Mouse (Mus musculus) T-helper 17 cell (primary cell): ENCODE data around the gene Eaf2.
"Not testable (repeated sequence)": the region's sequence is repeated elsewhere in the genome, so short reads cannot be mapped to it uniquely, and the experiment has no call there.

Experiments
- in situ Hi-C, 2 experiments: fragments of 300-600 bp; cut with MboI, MseI; formaldehyde crosslinking; loops; 1 replicate in 1 of 2; 2 replicates in 1 of 2; pipeline ENCODE4 v1.15.1; 2025; ENCODE audit warnings: high pct_unique_total_duplicates in 2 of 2

Gene Eaf2

DNA sequence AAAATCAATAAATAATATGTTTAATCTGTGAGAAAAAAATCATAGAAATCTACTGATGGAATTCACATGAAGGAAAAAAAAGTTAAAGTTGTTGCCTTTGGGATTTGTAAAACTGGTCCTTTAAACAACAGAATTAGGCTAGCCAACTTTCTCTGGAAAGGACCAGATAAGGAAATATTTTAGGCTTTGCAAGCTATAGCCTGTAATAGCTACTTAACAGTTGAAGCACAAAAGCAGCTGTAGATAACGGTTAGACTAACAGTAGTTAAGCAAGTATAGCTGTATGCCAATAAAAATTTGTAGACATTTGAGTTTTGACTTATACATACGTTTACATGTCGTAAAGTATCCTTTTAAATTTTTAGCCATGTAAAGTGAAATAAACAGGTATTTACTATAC lies 11.2 kb downstream of the Eaf2 start:
- in situ Hi-C loops: loop anchor here in 1 of 2 experiments (25.0 kb wide), 1 partner anchor 674 kb away; the partner anchor contains the start of genes Gtf2e1 and Rabl3

DNA sequence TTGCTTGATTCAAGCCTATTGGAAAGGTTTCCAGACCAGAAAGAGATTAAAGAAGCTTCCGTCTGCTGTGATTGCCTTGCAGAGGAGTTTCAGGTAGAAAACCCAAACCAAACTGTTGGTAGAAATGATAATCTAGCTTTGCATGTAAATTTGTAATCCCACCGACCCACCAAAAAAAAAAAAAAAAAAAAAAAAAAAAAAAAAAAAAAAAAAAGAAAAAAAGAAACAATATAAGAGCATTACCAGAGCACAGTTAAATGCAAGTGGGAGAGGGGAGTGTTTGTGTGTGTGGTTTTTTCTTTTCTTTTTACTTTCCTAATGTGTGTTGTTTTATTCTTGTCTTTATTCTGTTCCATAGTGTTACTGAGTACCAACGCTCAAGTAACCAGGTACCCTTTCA lies 23.6 kb downstream of the Eaf2 start:
- in situ Hi-C loops: loop anchor here in 1 of 2 experiments (25.0 kb wide), 1 partner anchor 686 kb away; the partner anchor contains the start of genes Gtf2e1 and Rabl3

DNA sequence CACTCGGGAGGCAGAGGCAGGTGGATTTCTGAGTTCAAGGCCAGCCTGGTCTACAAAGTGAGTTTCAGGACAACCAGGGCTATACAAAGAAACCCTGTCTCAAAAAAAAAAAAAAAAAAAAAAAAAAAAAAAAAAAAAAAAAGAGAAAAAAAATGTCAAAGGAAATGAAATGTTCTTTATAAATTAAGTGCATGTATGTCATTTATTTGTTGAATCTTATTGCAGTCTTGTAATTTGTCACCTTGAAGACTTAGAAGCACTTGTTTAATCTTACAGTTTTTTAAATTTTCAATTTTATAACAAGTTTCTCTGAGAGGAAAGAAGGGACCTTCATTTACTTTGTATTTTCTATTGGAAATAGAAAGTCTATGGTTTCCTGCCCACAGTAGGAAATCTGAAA lies 27.9 kb downstream of the Eaf2 start:
- in situ Hi-C loops: not testable (repeated sequence)

DNA sequence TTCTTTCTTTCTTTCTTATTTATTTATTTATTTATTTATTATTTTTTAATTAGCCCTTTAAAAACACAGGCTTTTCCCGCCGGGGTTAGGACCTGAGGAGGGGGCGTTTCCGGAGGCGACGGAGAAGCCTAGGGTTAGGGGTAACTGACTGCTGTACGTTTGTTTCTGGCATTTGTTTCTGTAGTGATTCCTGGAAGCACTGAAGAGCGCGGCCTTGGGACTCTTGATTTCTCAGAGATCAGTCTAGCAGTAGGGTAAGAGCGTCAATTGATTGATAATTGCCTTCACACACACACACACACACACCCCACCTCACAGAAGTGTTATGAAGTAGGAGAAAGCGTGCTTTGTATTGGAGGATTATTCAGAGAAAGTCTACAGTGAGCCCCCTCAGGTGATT lies 46.0 kb downstream of the Eaf2 start:
- in situ Hi-C loops: no loop called here

DNA sequence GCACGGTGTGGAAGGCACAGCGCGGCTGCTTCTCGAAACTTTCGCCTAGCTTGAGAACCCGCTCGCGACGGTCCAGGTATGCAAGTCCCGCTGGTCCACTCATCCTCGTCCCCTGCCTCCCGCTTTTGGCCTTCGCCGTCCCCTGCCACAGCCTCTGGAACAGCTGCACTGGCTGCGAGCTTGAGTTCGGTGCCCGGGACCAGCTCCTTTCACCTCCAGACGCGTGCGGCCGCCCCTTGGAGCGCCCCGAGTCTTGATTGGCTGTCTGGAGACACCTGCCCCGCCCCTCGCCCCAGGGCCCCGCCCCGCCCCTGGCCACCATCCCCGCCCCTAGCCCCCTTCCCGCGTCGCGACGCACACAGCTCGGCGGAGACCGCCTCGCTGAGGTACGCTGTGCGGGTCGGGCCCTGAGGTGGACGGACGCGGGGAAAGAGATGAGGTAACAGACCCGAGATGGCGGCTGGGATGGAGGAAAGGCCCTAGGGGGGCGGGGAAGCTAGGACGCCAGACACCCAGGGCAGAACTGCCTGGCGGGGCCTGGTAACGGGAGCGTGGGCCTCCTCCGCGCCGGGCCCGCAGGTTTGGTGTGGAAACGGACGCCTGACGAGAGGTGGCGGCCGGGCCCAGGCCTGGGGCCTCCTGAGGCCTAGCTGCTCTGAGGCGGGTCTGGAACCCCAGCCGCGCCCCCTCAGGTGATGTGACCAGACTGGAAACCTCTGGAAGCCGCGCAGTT lies 46.6 kb downstream of the Eaf2 start, which contains the start of gene Iqcb1:
Gene Iqcb1, plus strand, starts transcription at position 332 of the 733 bp plus-strand sequence.
- in situ Hi-C loops: no loop called here

DNA sequence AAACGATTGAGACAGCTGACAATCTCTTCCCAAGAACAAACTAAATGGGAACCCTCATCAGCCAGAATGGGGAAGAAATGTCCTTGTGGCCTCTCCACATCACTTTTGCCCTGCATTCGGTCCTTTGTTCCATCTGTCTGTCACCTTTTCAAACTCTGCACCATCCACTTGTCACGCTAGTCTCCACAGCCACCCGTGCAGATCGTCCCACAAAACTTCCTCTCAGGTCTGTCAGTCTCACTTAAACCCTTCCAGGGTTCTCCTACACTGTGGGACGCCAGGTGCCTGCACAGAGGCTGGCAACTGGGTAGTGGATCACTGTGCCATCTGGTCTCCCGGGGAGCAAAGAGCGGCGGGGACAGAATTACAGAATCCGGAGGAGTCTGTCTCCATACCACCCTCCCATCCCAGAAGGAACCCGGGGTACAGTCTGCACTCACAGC lies 47.2 kb downstream of the Eaf2 start:
- in situ Hi-C loops: no loop called here

DNA sequence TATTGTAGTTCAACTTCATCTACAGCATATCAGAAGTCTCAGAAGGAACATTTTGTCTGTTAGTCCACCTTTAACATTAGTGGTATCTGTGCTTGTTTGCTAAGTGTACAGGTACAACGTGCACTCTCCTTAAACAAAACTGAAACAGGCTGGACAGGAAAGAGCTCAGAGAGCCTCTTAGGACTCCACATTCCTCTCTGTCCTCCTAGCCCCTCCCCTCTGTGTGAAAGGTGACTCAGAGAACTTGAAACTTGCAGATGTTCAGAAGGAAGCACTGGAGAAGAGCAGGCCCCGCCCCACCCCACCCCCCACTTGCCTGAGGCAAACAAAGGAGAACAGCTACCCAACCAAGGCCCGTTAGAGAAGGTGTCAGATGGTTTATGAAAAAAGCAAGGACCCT lies 53.3 kb downstream of the Eaf2 start:
- in situ Hi-C loops: loop anchor here (5.0 kb wide), 2 partner anchors 219 to 734 kb away; no protein-coding TSS in a partner anchor

DNA sequence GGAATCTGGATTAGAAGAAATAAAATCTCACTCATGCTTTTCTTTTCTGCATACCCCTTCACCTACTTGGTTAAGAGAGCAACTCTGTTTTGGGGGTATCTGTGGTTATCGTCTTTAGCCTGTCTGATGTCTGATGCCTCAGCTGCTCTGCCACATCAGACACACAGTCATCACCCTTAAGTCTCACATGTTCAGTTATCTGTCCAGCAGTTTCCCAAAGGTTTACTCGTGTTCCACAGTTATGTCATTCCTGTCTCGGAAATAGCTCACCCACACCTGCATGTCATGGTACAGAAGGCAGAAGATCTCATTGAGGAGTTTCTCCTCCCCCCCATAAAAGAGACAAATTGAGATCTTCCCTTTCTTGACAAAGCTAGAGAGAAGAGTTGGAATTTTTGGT lies 54.1 kb downstream of the Eaf2 start:
- in situ Hi-C loops: loop anchor here (5.0 kb wide), 2 partner anchors 218 to 733 kb away; no protein-coding TSS in a partner anchor

DNA sequence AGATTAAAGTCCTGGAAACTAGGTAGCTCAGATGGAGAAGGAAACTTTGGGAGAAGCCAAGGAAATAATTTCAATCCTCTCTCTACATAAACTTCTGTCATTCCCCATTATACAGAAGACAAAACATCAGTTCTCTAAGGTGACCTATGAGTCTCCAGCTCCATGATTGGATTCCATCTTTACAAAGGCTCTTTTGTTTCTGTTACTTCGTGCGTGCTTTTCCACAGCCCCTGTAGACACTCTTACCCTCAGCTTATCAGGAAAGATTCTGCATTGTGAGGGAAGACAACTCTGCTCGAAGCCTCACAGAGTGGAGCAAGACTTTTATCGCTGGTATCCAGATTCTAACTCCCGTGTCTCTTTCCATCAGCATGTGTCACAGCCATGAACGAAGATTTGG lies 54.8 kb downstream of the Eaf2 start:
- in situ Hi-C loops: loop anchor here (5.0 kb wide), 2 partner anchors 218 to 733 kb away; no protein-coding TSS in a partner anchor

DNA sequence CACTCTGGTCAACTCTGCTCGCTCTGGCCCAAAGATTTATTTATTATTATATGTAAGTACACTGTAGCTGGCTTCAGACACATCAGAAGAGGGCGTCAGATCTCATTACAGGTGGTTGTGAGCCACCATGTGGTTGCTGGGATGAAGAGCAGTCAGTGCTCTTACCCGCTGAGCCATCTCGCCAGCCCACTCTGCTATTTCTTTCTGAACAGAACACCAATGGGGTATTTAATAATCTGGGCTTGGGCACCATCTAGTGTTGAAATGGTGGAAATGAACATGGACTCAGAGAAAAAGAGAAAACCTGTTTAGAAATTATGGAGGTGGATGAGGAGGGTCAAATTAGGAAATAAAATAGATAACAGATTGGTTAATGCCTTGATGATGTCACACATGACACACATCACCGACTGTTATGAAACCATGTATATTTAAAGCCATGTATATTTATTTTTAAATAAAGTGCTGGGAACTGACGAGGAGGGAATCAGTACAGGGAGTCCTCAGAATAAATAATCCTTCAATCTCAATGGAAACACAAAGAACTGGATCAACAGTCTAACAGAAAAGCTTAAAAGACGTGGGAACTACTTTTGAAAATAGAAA lies 57.4 kb downstream of the Eaf2 start:
- in situ Hi-C loops: loop anchor here in 1 of 2 experiments (5.0 kb wide), 1 partner anchor 95 kb away; no protein-coding TSS in a partner anchor

DNA sequence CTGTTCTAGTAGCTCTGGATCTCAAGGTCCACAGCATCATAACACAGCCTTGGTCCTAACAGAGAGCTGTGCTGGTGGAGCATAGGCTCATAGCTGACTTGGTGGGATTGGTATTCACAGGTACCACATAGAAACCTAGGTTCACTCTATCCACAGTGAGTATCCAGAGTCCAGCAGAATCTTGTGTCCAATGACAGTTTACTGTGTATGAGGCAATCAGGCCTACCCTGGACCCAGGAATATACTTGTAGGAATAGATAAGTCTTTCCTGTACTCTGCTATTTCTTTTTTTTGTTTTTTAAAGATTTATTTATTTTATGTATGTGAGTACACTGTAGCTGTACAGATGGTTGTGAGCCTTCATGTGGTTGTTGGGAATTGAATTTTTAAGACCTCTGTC lies 57.9 kb downstream of the Eaf2 start:
- in situ Hi-C loops: loop anchor here in 1 of 2 experiments (5.0 kb wide), 1 partner anchor 95 kb away; no protein-coding TSS in a partner anchor

DNA sequence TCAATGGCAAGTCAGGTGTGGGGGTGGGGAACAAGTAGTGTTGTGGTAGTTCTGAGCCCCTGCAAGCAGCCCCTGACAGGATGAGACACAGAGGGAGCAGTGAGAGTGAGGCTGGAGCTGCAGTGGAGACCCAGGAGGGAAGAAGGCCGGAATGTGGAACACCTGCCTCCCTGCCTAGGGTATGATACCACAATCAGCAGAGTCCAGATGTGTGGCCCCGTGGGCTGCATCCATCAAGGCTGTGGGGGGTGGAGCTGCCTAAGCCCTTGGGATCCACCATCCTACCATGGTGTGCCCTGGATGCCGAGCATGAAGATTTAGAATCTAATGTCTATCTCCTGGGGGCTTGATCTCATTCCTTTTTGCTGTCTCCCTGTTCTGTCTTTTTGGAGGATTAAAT lies 61.1 kb downstream of the Eaf2 start:
- in situ Hi-C loops: loop anchor here (5.0 kb wide), 1 partner anchor 346 kb away; no protein-coding TSS in a partner anchor

DNA sequence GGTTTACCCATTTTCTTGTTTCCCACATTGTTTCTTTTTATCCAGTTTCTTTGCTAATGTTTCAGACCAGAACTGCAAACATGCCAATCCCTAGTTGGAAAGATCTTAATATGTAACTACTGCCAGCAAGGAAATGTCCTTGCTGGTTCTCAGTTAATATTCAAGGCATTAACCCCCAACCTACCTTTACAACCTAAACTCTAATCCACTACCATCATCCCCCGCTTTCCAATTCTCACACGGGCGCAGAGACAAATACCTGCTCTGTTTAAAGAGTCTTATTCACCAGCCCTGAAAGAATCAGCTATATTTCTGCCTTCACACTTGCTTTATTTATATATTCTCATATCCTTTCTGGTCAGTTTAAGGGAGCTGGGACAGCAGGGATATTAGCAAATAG lies 66.2 kb downstream of the Eaf2 start:
- in situ Hi-C loops: no loop called here

DNA sequence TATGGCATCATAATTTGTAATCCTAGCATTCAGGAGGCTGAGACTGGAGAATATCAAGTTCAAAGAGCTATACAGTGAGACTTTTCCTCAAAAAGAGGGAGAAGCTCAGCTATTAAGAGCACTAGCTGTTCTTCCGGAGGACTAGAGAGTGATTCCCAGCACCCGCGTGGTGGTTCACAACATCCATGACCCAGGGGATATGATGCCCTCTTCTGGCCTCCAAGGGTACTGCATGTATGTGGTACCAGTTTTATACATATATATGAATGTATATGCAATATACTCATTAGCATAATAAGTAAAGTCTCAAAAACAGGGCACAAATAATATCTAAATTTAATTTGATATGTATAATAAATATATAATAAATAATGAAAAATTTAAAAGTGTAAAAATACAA lies 72.4 kb downstream of the Eaf2 start:
- in situ Hi-C loops: no loop called here

DNA sequence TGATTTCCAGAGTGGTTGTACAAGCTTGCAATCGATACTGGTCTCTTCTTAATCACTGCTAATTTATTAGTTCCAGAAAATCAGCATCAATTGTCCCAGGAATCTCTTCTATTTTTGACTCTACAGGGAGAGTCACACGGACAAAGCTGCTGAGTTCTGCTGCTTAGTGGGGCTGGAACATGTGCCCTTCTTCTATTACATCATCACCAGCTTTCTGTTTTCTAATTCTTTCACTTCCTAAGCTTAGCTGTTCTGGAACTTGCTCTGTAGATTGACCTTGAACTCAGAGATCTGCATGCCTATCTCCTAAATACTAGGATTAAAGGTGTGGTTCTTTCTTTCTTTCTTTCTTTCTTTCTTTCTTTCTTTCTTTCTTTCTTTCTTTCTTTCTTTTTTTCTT lies 76.5 kb downstream of the Eaf2 start:
- in situ Hi-C loops: loop anchor here in 1 of 2 experiments (5.0 kb wide), 1 partner anchor 71 kb away; no protein-coding TSS in a partner anchor

DNA sequence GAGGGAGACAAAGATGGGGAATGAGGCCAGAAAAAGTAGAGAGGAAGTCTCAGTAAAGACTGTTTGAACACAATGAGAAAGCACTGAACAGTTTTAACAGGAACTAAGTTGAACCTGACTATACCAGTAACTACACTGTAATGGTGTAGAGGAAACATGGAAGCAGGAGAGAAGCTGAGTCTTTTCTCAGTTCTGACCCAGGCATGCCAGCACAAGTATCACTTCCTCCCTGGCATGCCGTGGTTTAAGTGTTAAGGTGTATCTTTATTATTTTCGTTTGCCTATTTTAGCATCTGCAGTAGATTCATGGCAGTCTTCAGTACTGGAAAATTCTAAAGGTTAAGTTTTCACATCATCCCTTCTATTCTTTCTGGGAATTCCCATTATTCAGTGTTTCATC lies 79.8 kb downstream of the Eaf2 start:
- in situ Hi-C loops: loop anchor here in 1 of 2 experiments (5.0 kb wide), 1 partner anchor 68 kb away; no protein-coding TSS in a partner anchor

DNA sequence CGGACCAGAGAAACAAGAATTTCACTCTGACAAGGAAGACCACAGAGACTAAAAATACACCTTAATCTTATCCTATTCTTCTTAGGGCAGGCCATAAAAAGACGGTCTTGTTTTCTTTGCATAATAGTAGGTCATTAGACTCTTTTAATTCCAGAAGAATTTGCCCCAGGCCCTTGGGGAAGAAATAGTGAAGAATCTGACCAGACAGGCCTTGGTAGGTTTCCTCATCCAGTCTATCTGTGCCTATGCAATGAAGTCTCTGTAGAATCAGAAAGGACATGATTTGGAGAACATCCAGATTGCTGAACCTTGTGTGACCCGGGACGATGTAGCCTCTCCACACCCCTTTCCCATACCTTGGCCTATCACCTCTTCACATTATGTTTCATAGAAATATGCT lies 84.6 kb downstream of the Eaf2 start:
- in situ Hi-C loops: no loop called here

DNA sequence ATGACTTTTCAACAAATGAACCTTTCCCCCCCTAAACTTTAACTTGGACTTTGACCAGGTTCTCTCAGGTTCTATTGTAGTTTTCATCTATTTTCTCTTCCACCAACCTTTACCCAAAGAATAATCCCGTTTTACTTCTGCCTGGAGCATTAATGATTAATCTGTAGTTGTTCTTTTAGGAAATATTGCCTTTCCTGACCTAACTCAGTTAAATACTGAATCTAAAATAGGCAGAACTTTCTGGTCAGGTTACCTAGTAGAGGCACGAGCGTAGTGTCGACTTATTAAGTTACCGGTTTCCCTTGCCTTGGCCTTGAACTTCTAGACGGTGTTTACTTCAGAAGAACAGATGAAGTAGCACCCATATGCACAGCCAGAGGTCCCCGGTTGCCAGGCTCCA lies 88.3 kb downstream of the Eaf2 start:
- in situ Hi-C loops: no loop called here

DNA sequence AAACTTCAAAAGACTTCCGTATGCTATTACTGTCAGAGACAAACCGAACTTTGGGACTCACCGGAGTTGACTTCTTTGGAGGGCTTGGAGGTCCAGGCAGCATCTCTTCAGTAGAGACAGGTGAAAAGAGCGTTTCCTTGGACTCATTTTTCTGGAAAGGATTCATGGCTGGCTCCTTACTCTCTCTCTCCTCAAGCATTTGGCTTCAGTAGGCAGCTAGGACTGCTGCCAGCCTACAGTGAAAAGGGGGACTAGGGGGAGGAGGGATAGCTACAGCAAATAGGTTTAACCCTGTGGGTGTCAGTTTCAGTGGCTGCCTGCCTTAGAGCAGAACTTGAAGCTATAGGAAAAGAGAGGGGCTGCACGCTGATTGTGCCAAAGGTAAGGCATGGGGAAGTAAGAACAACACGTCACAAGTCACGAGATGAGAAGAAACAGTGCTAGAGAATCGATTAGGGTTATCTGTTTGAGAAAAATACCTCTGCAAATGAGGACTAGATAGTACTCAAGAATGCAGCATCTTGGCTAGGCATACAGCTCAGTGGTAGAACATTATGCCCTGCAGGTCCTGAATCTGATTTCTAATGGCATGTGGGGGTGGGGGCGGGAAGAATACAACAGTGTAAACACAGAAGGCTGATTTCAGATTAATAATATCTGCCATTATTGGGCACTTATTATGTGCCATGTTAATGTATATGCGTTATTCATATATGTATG lies 90.0 kb downstream of the Eaf2 start, which contains the start of gene Slc15a2:
Gene Slc15a2, minus strand, starts transcription at position 369 of the 720 bp plus-strand sequence.
- in situ Hi-C loops: no loop called here

DNA sequence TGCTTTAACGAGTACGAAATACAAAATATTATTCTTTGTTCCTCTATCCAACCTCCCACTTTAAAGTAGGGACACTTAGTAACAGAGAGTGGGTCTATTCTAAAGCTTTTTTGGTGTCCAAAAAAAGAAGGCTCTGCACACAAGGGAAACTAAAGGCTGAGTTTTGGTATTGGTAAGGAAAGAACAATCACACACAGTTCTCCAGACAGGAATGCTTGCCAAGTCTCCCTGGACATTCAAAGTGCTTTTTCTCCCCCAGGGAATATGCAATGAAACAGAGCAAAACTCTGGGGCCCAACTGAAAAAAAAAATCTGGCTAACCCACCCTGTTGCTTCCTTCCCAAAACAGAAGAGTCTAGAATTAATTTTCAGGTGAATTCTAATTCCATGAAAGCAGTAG lies 90.7 kb downstream of the Eaf2 start:
- in situ Hi-C loops: no loop called here

DNA sequence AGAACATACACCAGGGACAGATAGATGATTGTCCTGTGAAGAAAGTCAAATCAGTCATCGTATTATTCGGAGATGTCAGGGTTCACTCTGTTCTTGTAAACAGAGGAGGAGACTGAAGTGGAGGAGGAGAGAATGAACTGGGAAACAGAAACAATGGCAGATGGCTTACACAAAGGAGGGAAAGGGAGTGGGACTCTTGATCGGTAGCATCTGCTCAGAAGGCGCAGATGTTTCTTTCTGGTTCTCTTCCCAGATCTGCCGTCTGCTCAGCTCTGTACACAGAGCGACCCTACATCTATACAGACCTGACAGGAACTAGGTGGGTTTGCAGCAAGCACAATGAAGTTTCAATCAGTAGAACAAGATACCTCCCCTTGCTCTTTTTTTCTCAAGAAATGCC lies 99.1 kb downstream of the Eaf2 start:
- in situ Hi-C loops: no loop called here

DNA sequence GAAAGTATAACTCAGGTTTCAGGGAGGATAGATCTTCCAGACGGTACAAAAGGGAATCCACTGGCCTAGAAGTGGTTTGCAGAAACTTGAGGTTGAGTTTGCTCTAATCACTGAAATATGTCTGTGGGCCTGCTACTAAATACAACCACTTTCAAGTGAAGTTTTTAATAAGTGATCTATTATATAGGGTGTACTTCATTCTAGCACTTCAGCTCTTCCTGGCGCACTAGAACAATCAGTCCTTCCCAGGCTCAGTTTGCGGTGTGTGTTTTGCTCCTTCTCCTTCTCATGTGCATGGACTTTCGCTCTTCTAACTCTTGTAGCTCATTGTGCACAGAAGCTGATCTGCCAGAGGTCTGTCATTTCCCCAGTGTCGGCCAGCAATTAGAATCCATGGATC lies 101.8 kb downstream of the Eaf2 start:
- in situ Hi-C loops: no loop called here
